Mouse (Mus musculus) large intestine, adult 2 months (tissue): ENCODE results near the gene Lalba. TPM values are rescaled to one million over a fixed set of nuclear protein-coding genes. Genes with fewer than 3 reads are reported as not detected.

ENCODE experiments used
- polyA plus RNA-seq: library from polyadenylated mRNA; depleted of rRNA; stranded (reverse); fragments of >200 nt; gene quantifications from 2 replicates; pipeline ENCODE4 v1.2.3, GENCODE M21; 2012; rRNA removed

Lalba gene
- polyA plus RNA-seq, 1 experiment: not detected

Other genes starting within 250 kb of the Lalba start
- gene Olfr286, start 248.3 kb downstream of the Lalba start, polyA plus RNA-seq: 0.12 and 0.14 TPM in 2 replicates
- gene H1fnt, start 225.4 kb downstream of the Lalba start, polyA plus RNA-seq: not detected in 2 replicates
- 0.30 and 0.49 TPM in 2 replicates for gene Zfp641, start 186.6 kb downstream of the Lalba start, polyA plus RNA-seq
- not detected in 2 replicates for gene Olfr285, start 165.4 kb downstream of the Lalba start, polyA plus RNA-seq
- not detected in 2 replicates for gene Olfr284, start 141.7 kb downstream of the Lalba start, polyA plus RNA-seq
- gene Olfr283, start 101.8 kb downstream of the Lalba start, polyA plus RNA-seq: not detected in 2 replicates
- not detected in 2 replicates for gene Olfr282, start 51.5 kb downstream of the Lalba start, polyA plus RNA-seq
- not detected in 2 replicates for gene Olfr281, start 30.1 kb downstream of the Lalba start, polyA plus RNA-seq
- not detected in 2 replicates for gene OR5BS1P, start 12.8 kb downstream of the Lalba start, polyA plus RNA-seq
- not detected in 2 replicates for gene Olfr279, start 9.7 kb upstream of the Lalba start, polyA plus RNA-seq
- 30.1 and 33.2 TPM in 2 replicates for gene Kansl2, start 51.5 kb upstream of the Lalba start, polyA plus RNA-seq
- 6.7 and 11.6 TPM in 2 replicates for gene Ccnt1, start 88.2 kb upstream of the Lalba start, polyA plus RNA-seq
- 3.6 and 4.5 TPM in 2 replicates for gene 4930415O20Rik, start 88.3 kb upstream of the Lalba start, polyA plus RNA-seq
- gene Adcy6, start 127.4 kb upstream of the Lalba start, polyA plus RNA-seq: 64.9 and 89.8 TPM in 2 replicates
- gene Cacnb3, start 148.1 kb upstream of the Lalba start, polyA plus RNA-seq: 42.6 and 44.5 TPM in 2 replicates
- gene Ddx23, start 180.2 kb upstream of the Lalba start, polyA plus RNA-seq: 25.0 and 30.3 TPM in 2 replicates
- gene Rnd1, start 194.7 kb upstream of the Lalba start, polyA plus RNA-seq: 1.4 and 1.9 TPM in 2 replicates
- gene Ccdc65, start 225.5 kb upstream of the Lalba start, polyA plus RNA-seq: 0.27 and 0.32 TPM in 2 replicates
- gene Fkbp11, start 245.5 kb upstream of the Lalba start, polyA plus RNA-seq: 20.4 and 28.9 TPM in 2 replicates